Comparison of ENCODE assay signal across 10 mouse cellular contexts in the genomic region with DNA sequence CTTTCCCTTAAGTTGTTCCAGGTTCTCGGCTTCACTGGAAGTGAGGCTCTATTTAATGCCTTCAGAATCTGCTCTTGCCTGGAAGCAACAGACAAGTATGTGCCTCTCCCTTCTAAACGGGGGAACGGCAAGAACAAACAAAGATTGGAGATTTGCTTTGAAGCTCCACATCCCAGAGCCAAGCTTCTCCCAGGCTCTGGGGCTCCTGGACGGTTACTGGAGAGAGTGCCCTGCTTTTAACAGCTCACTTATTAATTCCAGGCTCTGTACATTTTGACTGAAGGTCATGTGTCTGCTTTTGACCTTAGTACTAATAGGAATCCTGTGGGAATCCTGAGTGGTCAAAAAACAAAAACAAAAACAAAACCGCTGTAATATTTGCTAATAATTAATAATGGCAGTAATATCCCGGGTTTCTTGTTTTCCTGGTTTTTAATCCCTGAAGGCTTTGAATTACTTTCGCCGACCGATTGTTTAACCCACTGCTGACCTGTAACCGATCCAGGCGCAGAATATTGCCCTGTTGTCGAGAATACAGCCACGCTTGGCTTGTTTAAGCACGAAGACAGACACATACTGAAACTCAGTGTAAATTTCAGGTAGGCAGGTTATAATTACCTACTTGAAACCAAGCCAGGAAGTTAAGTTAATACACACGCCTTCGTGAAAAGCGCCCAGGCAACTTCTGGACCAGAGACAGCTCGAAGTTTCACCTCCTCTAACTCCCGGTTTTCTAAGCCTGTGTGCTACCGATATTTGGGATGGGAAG. TPM values are rescaled to one million over a fixed set of nuclear protein-coding genes. Genes with fewer than 3 reads are reported as not detected.
DNase-seq lines count a peak whose midpoint lies in the region; ATAC-seq and TF ChIP-seq lines count a peak whose summit lies in the region.
"Had no signal": no experiment of that assay in that cellular context is flagged by ENCODE, and none has a peak within 500 bp of the region (broad histone marks: within the 10 kb centered on the region; RNA-seq: fewer than 3 reads in every experiment).

No protein-coding gene starts in this region.

- 0 out of 2 replicates have a peak, but pooled peaks cover 3% of the 10 kb centered on the region for H3K9me3 ChIP-seq in embryonic facial prominence, embryonic 13.5 days
- peaks cover 3% of the 10 kb centered on the region; the same call in 1 of the 2 replicates for H3K9me3 ChIP-seq in kidney, embryonic 16.5 days (ENCODE audit: low read length)
- H3K9me3 ChIP-seq in liver, embryonic 15.5 days (replicated peaks): no peaks in the 10 kb centered on the region

- no peak for ATAC-seq in embryonic facial prominence, embryonic 13.5 days (ENCODE audit: insufficient number of reproducible peaks, insufficient read depth, low FRiP score, low TSS enrichment, low read depth)
- ATAC-seq in kidney, embryonic 16.5 days (ENCODE audit: low FRiP score, low TSS enrichment): peak; percentile 22; the same call in 1 of the 2 replicates
- ATAC-seq in liver, embryonic 15.5 days (ENCODE audit: insufficient read depth): no peak
- ATAC-seq in frontal cortex, adult (ENCODE audit: low TSS enrichment): no peak

- H3K4me3 ChIP-seq in embryonic facial prominence, embryonic 13.5 days: no peak overlapping the region
- no peak overlapping the region for H3K4me3 ChIP-seq in kidney, embryonic 16.5 days (ENCODE audit: low read length)
- H3K4me3 ChIP-seq in liver, embryonic 15.5 days (replicated peaks): no peak overlapping the region
- H3K4me3 ChIP-seq in cerebellum, adult 2 months (replicated peaks; ENCODE audit: insufficient read depth, low read depth, low read length): no peak overlapping the region
- H3K4me3 ChIP-seq: heart, adult 2 months had no signal

- H3K36me3 ChIP-seq in embryonic facial prominence, embryonic 13.5 days: no peaks in the 10 kb centered on the region
- no peaks in the 10 kb centered on the region for H3K36me3 ChIP-seq in kidney, embryonic 16.5 days (ENCODE audit: insufficient read depth, low read length)
- H3K36me3 ChIP-seq in liver, embryonic 15.5 days (replicated peaks): no peaks in the 10 kb centered on the region

- TF ChIP-seq POLR2A in cerebellum, adult 2 months (IDR thresholded peaks at IDR 0.05; ENCODE audit: borderline replicate concordance, insufficient read depth, low read length): no peak

- H3K27me3 ChIP-seq in embryonic facial prominence, embryonic 13.5 days: no peaks in the 10 kb centered on the region
- H3K27me3 ChIP-seq in kidney, embryonic 16.5 days (ENCODE audit: insufficient read depth, low read length): no peaks in the 10 kb centered on the region
- H3K27me3 ChIP-seq in liver, embryonic 15.5 days: 0 out of 2 replicates have a peak, but pooled peaks cover 3% of the 10 kb centered on the region
- no peaks in the 10 kb centered on the region for H3K27me3 ChIP-seq in cerebellum, adult 2 months (ENCODE audit: control insufficient read depth, insufficient read depth, low read length)

- 18% methylated on average over 20 of the region's 20 CpGs for WGBS in embryonic facial prominence, embryonic 13.5 days
- WGBS in kidney, embryonic 16.5 days: 23% methylated on average over 20 of the region's 20 CpGs
- 64% methylated on average over 20 of the region's 20 CpGs for WGBS in liver, embryonic 15.5 days (ENCODE audit: insufficient replicate concordance)
- WGBS in cerebellum, adult 2 months: 66% methylated on average over 20 of the region's 20 CpGs

- peak overlapping the region; percentile 79 for H3K27ac ChIP-seq in embryonic facial prominence, embryonic 13.5 days
- peak overlapping the region; percentile 92 for H3K27ac ChIP-seq in kidney, embryonic 16.5 days (ENCODE audit: low read length)
- peak overlapping the region; percentile 68 for H3K27ac ChIP-seq in liver, embryonic 15.5 days (replicated peaks)
- H3K27ac ChIP-seq in cerebellum, adult 2 months (ENCODE audit: insufficient read depth, low read length): no peak overlapping the region
- H3K27ac ChIP-seq: heart, adult 2 months; macrophage had no signal

- H3K9ac ChIP-seq in embryonic facial prominence, embryonic 13.5 days: no peak overlapping the region
- H3K9ac ChIP-seq in kidney, embryonic 16.5 days (replicated peaks; ENCODE audit: low read length): 0 out of 2 replicates have a peak overlapping the region, but pooled peaks have one; percentile 12
- no peak overlapping the region for H3K9ac ChIP-seq in liver, embryonic 15.5 days

- H3K4me2 ChIP-seq in embryonic facial prominence, embryonic 13.5 days: peak overlapping the region; percentile 41
- peak overlapping the region; percentile 36 for H3K4me2 ChIP-seq in kidney, embryonic 16.5 days (replicated peaks; ENCODE audit: low read depth, low read length)
- 0 out of 2 replicates have a peak overlapping the region, but pooled peaks have one; percentile 3 for H3K4me2 ChIP-seq in liver, embryonic 15.5 days

- peaks cover 39% of the 10 kb centered on the region for H3K4me1 ChIP-seq in embryonic facial prominence, embryonic 13.5 days
- peaks cover 43% of the 10 kb centered on the region for H3K4me1 ChIP-seq in kidney, embryonic 16.5 days (ENCODE audit: insufficient read depth, low read length)
- H3K4me1 ChIP-seq in liver, embryonic 15.5 days (replicated peaks): peaks cover 26% of the 10 kb centered on the region
- H3K4me1 ChIP-seq in cerebellum, adult 2 months (ENCODE audit: control insufficient read depth, insufficient read depth, low read length): no peaks in the 10 kb centered on the region

- DNase-seq in adipocyte (ENCODE audit: low spot score): peak; percentile 48
- no peak for DNase-seq in urinary bladder, postnatal 10 days (ENCODE audit: low spot score)
- DNase-seq in cerebellum, adult 2 months: no peak
- DNase-seq: heart, adult 2 months had no signal

- no peak for TF ChIP-seq CTCF in cerebellum, adult 2 months (IDR thresholded peaks at IDR 0.05; ENCODE audit: borderline replicate concordance, insufficient read depth, low read depth, low read length)

RNA-seq across cellular contexts. Expression of gene Gm42791, which starts 7.3 kb away (rescaled TPM):
- polyA plus RNA-seq in embryonic facial prominence, embryonic 13.5 days (2015; fragmentation: Nextera tagmentation; extraction: Ambion mirVana): 1.6 and 2.4 TPM in 2 replicates
- 0.42 TPM in 1 of 2 replicates, not detected in the other for polyA plus RNA-seq in kidney, embryonic 16.5 days (2015; fragmentation: Nextera tagmentation; extraction: Ambion mirVana)
- polyA plus RNA-seq in liver, embryonic 15.5 days (2015; fragmentation: Nextera tagmentation; extraction: Ambion mirVana): 1.1 TPM in 1 of 2 replicates, not detected in the other
- not detected in 2 replicates for polyA plus RNA-seq in cerebellum, adult 2 months (2012; rRNA removed)
- polyA plus RNA-seq: frontal cortex, adult 2 months; heart, adult 2 months had no signal
